Mouse (Mus musculus) thymus, adult 18-20 months (tissue): Measurements from ENCODE around the gene Zfp697.
"Not testable (repeated sequence)": the region's sequence is repeated elsewhere in the genome, so short reads cannot be mapped to it uniquely, and the experiment has no call there.

Source experiments
- DNase-seq, 2 experiments: peaks; one replicate each; pipeline ENCODE4 v3.0.0; 2022; ENCODE audit warnings: mixed read lengths in 2 of 2

The Zfp697 gene

DNA sequence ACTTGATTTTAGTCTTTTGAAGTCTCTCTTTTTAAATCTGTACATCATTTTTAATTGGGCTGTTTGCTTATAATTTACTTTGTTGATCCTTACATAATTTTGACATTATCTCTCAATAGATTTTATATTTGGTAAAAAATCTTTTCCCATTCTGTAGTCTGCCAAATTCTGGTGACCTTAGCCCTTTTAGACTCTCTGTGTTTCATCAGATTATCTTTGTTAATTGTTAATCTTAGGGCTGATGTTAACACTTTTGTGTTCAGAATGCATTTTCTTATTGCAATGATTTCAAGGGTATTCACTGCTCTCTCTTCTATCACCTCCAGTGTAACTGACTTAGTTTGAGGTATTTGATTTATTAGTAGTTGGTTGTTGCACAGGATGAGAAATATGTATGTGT is 338.5 kb downstream of the Zfp697 start:
- no peak for DNase-seq

DNA sequence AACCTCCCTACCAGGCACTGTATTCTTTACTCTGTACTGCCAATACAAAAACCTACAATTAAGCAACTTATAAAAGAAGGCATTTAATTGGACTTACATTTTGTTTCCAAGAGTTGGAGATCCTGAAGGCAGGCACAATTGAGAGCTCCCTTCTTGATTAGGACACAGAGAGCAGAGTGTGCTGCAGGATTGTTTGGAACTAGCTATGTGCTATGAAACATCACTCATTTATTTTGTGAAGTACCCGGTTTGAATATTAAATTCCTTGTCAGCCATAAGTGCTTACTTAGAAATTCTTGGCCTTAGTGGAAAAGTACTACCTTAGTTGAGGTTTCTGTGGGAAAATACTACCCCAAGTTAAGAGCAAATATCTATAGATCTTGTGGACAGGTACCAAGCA is 342.1 kb downstream of the Zfp697 start, which contains the start of gene Hsd3b2:
Hsd3b2 (minus strand) TSS at position 168 of the 400 bp plus-strand sequence.
- DNase-seq: no peak

DNA sequence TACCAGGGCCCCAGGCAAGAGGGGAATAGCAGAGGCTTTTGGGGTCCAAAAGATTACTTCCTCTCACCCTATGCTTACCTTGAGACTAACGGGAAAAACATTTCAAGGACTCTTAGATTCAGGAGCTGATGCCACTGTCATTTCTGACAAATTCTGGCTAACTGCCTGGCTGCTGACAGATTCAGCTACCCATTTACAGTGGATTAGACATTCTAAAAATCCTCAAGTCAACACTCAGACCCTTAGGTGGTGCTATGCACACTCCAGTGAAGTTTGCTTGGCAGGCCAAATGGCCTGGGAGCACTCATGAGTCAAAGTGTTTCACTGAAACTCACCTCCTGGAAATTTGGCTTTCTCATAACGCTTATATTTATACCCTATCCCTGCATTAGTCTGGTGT is 344.0 kb downstream of the Zfp697 start:
- DNase-seq: no peak

DNA sequence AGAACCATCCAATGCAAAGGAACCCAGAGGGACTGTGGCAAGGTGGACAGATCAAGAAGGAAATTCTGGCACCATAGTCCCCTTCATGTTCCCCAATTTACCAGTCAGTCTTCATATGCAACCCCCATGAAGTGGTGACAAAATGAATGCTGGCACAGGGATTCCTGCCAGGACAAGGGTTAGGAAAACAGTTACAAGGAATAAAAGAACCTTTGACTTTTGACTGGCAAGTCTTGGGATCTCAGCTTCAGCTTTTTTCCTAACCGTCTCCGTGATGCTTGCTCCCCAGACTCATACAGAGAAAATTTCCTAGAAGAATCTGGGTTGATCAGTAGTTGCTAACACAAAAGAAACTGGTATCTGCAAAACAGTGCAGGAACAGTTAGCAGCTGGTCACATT is 351.5 kb downstream of the Zfp697 start:
- no peak for DNase-seq

DNA sequence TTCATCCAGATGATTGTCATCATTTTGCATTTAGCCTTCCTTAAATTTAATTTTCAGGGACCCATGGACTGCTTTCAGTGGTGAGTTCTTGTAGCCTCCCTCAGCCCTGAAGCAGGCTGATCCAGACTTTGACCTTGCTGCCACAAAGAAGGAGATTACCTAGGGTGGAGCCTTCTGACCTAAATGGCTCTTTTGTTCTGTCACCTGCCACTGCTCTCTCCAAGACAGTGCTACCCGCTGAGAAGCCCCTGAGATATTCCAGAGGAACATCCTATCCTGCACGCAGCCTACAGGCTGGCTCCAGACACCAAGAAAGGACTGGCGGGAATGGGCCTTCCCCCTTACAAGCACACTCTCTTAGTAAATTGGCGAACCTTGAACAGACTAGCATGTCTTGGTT is 352.1 kb downstream of the Zfp697 start:
- DNase-seq: no peak

DNA sequence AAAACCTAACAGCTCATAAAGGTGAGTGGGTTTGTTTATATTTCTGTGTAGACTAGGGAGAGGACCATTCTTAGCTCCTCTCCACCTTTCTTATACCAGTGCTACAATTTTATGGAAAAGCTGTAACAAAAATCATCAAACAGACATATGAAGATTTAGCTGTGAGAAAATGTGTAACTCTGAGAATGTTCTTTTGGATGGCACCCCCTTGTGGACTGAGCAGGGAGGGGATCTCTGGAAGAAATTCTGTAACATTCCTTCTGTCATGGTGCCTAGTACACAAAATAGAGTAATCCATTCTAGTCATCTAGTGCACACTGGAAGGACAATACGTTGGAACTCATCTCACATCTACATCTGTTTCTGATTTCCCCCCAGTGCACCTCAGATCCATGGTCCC is 358.8 kb downstream of the Zfp697 start:
- DNase-seq: not testable (repeated sequence)

DNA sequence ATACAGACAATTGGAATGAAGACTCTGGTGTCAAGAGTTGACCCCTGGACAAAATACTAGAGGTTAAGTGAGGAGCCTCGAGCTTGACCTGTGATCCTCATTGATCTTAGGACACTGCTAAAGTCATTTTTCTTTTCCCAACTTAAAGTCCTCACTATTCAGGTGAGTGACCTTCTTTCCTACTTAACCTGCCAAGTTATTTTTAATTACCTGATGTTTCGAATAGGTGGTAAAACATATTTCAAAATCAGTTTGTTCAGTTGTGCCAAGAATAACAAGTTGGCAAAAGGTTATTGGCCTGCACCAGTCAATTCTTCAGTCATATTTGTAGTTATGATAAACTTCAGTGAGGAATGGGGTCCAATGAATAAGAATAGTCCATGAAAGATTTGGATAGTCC is 369.9 kb downstream of the Zfp697 start:
- DNase-seq: no peak

DNA sequence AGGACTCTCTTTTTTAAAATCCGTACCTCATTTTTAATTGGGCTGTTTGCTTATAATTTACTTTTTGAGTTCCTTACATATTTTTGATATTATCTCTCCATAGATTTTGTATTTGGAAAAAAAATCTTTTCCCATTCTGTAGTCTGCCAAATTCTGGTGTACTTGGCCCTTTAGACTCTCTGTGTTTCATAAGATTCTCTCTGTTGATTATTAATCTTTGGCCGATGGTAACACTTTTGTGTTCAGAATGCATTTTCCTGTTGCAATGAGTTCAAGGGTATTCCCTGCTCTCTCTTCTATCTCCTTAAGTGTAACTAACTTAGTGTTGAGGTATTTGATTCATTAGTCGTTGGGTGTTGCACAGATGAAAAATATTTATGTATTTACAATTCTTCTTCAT is 374.6 kb downstream of the Zfp697 start:
- no peak for DNase-seq

DNA sequence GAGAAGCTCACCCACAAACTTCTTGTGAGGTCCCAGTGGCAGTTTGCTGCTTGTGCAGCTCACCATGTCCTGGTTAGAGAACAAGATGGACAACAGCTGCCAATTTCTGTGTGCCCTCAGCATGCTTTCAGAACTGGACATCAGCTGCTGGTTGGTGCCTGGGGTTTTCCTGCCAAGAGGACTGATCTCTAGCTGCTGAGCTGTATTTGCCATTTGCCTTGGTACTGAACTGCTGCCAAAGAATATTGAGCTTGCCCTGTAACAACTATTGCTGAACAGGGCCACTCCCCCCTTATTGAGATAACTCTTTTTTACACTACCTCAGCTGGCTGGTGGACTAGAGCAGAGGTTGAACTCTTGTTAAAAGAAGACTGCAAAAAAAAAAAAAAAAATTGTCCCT is 381.9 kb downstream of the Zfp697 start:
- no peak for DNase-seq

DNA sequence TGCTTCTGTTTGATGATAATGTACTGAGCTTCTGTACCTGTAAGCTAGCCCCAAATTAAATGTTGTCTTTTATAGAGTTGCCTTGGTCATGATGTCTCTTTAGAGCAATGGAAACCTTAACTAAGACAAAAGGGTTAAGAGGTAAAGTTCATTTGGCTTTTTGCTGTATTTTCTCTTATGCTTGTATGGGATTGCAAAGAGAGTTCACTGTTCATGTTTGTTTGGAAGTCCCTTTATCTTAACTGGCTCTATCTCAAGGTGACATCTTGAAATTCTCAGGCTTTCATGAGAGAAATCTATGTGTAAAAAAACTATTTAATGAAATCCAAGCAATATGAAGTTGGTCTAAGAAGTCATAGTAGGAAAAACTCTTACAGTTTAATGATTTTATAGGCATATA is 398.7 kb downstream of the Zfp697 start:
- no peak for DNase-seq

DNA sequence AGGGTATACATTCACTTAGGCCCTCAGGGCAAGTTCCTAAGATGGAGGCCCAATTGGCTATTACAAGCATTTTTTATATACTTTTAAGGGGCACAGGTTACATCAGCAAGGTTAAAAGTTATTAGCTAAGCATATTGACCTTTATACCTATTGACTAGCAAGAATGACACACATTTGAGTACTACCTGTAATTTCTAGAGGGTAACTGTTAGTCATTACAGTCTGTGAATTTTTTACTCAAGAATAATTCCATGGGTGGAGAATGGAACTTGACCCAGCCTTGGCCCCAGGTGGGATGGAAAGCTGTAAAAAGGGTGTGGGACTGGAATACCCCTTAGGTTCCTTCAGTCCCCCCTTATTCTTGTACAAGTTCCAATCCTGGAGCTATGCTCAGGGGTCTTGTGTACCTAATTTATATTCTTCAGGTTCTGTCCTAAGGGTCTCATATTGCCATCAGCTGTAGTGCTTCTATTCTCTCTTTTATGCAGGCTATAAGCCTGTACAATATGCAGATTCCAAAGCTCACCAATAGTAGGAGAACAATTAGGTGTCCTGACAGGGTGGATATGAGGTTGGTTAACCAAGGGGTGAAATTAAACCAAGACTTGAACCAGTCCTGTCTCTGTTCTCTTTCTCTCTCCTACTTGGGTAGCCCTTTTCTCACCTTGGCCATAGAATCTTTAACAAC is 400.1 kb downstream of the Zfp697 start:
- DNase-seq: no peak

DNA sequence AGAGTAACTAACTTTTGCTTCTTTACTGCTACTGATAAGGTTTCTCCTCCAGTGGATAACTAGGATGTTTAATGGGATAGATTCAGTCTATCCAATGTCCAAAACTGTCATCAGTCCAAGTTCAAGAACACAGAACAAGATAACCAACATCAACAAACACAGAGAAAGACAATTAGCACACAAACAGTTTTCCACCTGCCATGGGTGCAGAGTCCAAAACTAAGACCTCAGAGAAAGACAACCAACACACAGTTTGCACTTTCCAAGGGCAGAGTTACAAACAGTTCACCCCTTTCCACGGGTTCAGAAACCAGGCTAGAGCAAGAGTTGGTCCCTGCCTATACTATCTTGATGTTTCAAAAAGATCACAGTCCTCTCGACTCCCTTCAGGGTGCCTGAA is 404.3 kb downstream of the Zfp697 start:
- DNase-seq: no peak
